In the genomic region with DNA sequence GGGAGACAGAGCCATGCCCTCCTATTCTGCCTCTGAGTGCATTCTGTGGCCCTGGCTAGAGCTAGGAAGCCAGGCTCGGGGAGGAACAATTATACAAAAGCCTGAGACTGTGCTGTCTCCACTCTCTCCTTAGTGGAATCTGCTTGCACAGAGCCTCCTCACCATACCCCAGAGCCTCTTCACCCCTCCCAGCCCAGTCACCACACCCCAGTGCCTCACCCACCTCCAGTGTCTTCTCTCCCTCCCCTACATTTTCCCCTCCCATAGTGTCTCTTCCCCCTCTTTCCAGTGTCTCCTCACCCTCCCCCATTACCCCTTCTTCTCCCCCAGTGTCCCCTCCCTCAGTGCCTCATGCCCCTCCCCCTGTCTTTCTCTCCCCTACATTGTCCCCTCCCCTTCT, we compare ENCODE assay signal across 10 mouse cellular contexts. TPM values are rescaled to one million over a fixed set of nuclear protein-coding genes. Genes with fewer than 3 reads are reported as not detected.
DNase-seq lines count a peak whose midpoint lies in the region; ATAC-seq and TF ChIP-seq lines count a peak whose summit lies in the region.
"Had no signal": no experiment of that assay in that cellular context is flagged by ENCODE, and none has a peak within 500 bp of the region (broad histone marks: within the 10 kb centered on the region; RNA-seq: fewer than 3 reads in every experiment).

No protein-coding gene starts in this region.

- in situ Hi-C loops in Patski (cut with MboI; ENCODE audit: low pct_unique_long_range_greater_than_20kb) = no loop called here

- peak overlapping the region; percentile 89 for H3K27ac ChIP-seq in heart, embryonic 16.5 days (ENCODE audit: low read length)
- peak overlapping the region; percentile 77 for H3K27ac ChIP-seq in hindbrain, embryonic 13.5 days
- H3K27ac ChIP-seq in midbrain, embryonic 13.5 days = peak overlapping the region; percentile 56

- 8% methylated on average over 1 of the region's 1 CpGs for WGBS in heart, embryonic 16.5 days
- 0% methylated on average over 1 of the region's 1 CpGs for WGBS in hindbrain, embryonic 13.5 days
- WGBS in midbrain, embryonic 13.5 days = 0% methylated on average over 1 of the region's 1 CpGs

- peak overlapping the region; percentile 3; the same call in 1 of the 2 replicates for H3K9ac ChIP-seq in heart, embryonic 16.5 days (ENCODE audit: low read length)
- H3K9ac ChIP-seq in hindbrain, embryonic 13.5 days = no peak overlapping the region
- H3K9ac ChIP-seq in midbrain, embryonic 13.5 days (replicated peaks) = peak overlapping the region; percentile 48; the same call in 1 of the 2 replicates

- no peak for DNase-seq in heart, adult 11 months
- no peak for DNase-seq in Patski (ENCODE audit: low read depth, low spot score)
- no peak for DNase-seq in c-Kit-positive CD71-positive TER-119-positive erythroid progenitor cells, embryonic 14.5 days (ENCODE audit: low spot score)
- no peak for DNase-seq in embryo, embryonic 9.5 days (ENCODE audit: extremely low spot score)
- DNase-seq in ovary, postnatal 36 days (ENCODE audit: low spot score) = no peak
- DNase-seq: gastrocnemius, postnatal 25 days had no signal

- CTCF ChIA-PET in Patski (lab: Charles Lee) = interaction anchor here (4.4 kb wide), 1 partner anchor 11 kb away, joined by 19 read pairs; no protein-coding TSS in a partner anchor

- peaks cover 76% of the 10 kb centered on the region for H3K4me1 ChIP-seq in heart, embryonic 16.5 days (ENCODE audit: control insufficient read depth, insufficient read depth, low read length)
- H3K4me1 ChIP-seq in hindbrain, embryonic 13.5 days (replicated peaks) = peaks cover 28% of the 10 kb centered on the region
- H3K4me1 ChIP-seq in midbrain, embryonic 13.5 days (replicated peaks) = peaks cover 21% of the 10 kb centered on the region

- POLR2A ChIA-PET in Patski (lab: Charles Lee) = no interaction called here

- no peaks in the 10 kb centered on the region for H3K9me3 ChIP-seq in heart, embryonic 16.5 days (replicated peaks; ENCODE audit: control insufficient read depth, low read length)
- H3K9me3 ChIP-seq in hindbrain, embryonic 13.5 days = no peaks in the 10 kb centered on the region
- H3K9me3 ChIP-seq in midbrain, embryonic 13.5 days = no peaks in the 10 kb centered on the region

- no peak for TF ChIP-seq CTCF in Patski (IDR thresholded peaks at IDR 0.05)

- H3K4me3 ChIP-seq in heart, embryonic 16.5 days (ENCODE audit: low read length) = no peak overlapping the region
- H3K4me3 ChIP-seq in hindbrain, embryonic 13.5 days = no peak overlapping the region
- no peak overlapping the region for H3K4me3 ChIP-seq in midbrain, embryonic 13.5 days (replicated peaks)

- no peaks in the 10 kb centered on the region; the same call in 1 of the 2 replicates for H3K36me3 ChIP-seq in heart, embryonic 16.5 days (ENCODE audit: control insufficient read depth, insufficient read depth)
- H3K36me3 ChIP-seq in hindbrain, embryonic 13.5 days = no peaks in the 10 kb centered on the region
- H3K36me3 ChIP-seq in midbrain, embryonic 13.5 days = no peaks in the 10 kb centered on the region

- no peak for ATAC-seq in heart, embryonic 16.5 days (replicated peaks; ENCODE audit: extremely low read depth, insufficient read depth, low FRiP score)
- peak; percentile 24 for ATAC-seq in Patski
- ATAC-seq in hindbrain, embryonic 13.5 days (ENCODE audit: low FRiP score) = no peak
- ATAC-seq in midbrain, embryonic 13.5 days = 0 out of 2 replicates have a peak, but pooled peaks have one; percentile 32

- no peaks in the 10 kb centered on the region for H3K27me3 ChIP-seq in heart, embryonic 16.5 days (ENCODE audit: control insufficient read depth, insufficient read depth, low read length)
- H3K27me3 ChIP-seq in Patski = no peaks in the 10 kb centered on the region
- no peaks in the 10 kb centered on the region for H3K27me3 ChIP-seq in hindbrain, embryonic 13.5 days
- no peaks in the 10 kb centered on the region for H3K27me3 ChIP-seq in midbrain, embryonic 13.5 days

- no peak overlapping the region for H3K4me2 ChIP-seq in heart, embryonic 16.5 days (ENCODE audit: low read depth, low read length)
- H3K4me2 ChIP-seq in hindbrain, embryonic 13.5 days = no peak overlapping the region
- H3K4me2 ChIP-seq in midbrain, embryonic 13.5 days (replicated peaks) = no peak overlapping the region

RNA-seq across cellular contexts. Expression of gene Crybb3, which starts 29.5 kb away (rescaled TPM):
- polyA plus RNA-seq in heart, embryonic 16.5 days (2015; fragmentation: Nextera tagmentation; extraction: Ambion mirVana) = 0.91 and 1.1 TPM in 2 replicates
- 1.1 TPM for polyA plus RNA-seq in Patski (2021)
- polyA plus RNA-seq in hindbrain, embryonic 13.5 days (2015; fragmentation: Nextera tagmentation; extraction: Ambion mirVana) = 0.31 and 0.68 TPM in 2 replicates
- polyA plus RNA-seq in midbrain, embryonic 13.5 days (2015; fragmentation: Nextera tagmentation; extraction: Ambion mirVana) = 0.27 and 0.42 TPM in 2 replicates

RNA-seq across cellular contexts. Expression of gene Crybb2, which starts 41.0 kb away (rescaled TPM):
- not detected in 2 replicates for polyA plus RNA-seq in heart, embryonic 16.5 days (2015; fragmentation: Nextera tagmentation; extraction: Ambion mirVana)
- polyA plus RNA-seq in Patski (2021) = not detected
- not detected in 2 replicates for polyA plus RNA-seq in hindbrain, embryonic 13.5 days (2015; fragmentation: Nextera tagmentation; extraction: Ambion mirVana)
- polyA plus RNA-seq in midbrain, embryonic 13.5 days (2015; fragmentation: Nextera tagmentation; extraction: Ambion mirVana) = not detected in 2 replicates
- polyA plus RNA-seq: limb, embryonic 14.5 days had no signal

Comparison
In these comparisons a context has a peak if more than half of its experiments do, and no peak if none do; other contexts are left out.
1. ATAC-seq: peak in Patski (single experiment) and midbrain, embryonic 13.5 days (single experiment); none in heart, embryonic 16.5 days (single experiment) and hindbrain, embryonic 13.5 days (single experiment).
2. Peak in every context shown above with its lines, with median percentiles within 50 percentile points of each other: H3K27ac ChIP-seq.